Mouse (Mus musculus): ENCODE data around the gene Rrp12.

The Rrp12 gene

GRCm38 (mm10) chr19:41824950-41825349, 71.0 kb downstream of the Rrp12 start:
- no peak for DNase-seq

GRCm38 (mm10) chr19:41822589-41822988, 73.4 kb downstream of the Rrp12 start:
- DNase-seq = no peak

- DNase-seq = no peak
These were observed 74.5 kb downstream of the Rrp12 start for GRCm38 (mm10) chr19:41821436-41821835.

- no peak for DNase-seq
These were observed 77.2 kb downstream of the Rrp12 start for GRCm38 (mm10) chr19:41818749-41819148.

- no peak for DNase-seq
These were observed 78.6 kb downstream of the Rrp12 start for GRCm38 (mm10) chr19:41817325-41817724.

GRCm38 (mm10) chr19:41816915-41817314, 79.1 kb downstream of the Rrp12 start:
- DNase-seq = no peak

GRCm38 (mm10) chr19:41816410-41816809, 79.6 kb downstream of the Rrp12 start:
- no peak for DNase-seq

- DNase-seq = no peak
These were observed 82.6 kb downstream of the Rrp12 start for GRCm38 (mm10) chr19:41813374-41813773.

Data from kidney, adult 18-20 months (tissue).